Mouse (Mus musculus) liver, postnatal 0 days (tissue): Measurements from ENCODE around the gene Lamtor1. TPM values are rescaled to one million over a fixed set of nuclear protein-coding genes. Genes with fewer than 3 reads are reported as not detected.
A peak's percentile ranks its signal among the peaks of the same experiment; 100 is the strongest.

Experiments
- ATAC-seq: fragments of 200-750 bp; cut with Nextera tagmentation; 2 replicates; pipeline ENCODE4 v1.8.0; 2017; ENCODE audit warnings: mild to moderate bottlenecking, moderate library complexity
- DNase-seq: peaks from one replicate; pipeline ENCODE4 v3.0.0-alpha.2; 2016
- H3K27ac ChIP-seq: fragments of 300-500 bp; sonication (generic); 2 replicates; pipeline ENCODE4 v1.5.1; 2014; ENCODE audit warnings: antibody characterized with exemption, moderate library complexity, mild to moderate bottlenecking, low read depth
- H3K27me3 ChIP-seq: fragments of 300-500 bp; sonication (generic); 2 replicates; pipeline ENCODE4 v1.6.1; 2014; ENCODE audit warnings: low read length, control low read depth, mixed read lengths; ENCODE audit not compliant: insufficient read depth
- H3K36me3 ChIP-seq: fragments of 300-500 bp; sonication (generic); replicated peaks from 2 replicates; pipeline ENCODE4 v1.6.1; 2014; ENCODE audit warnings: mild to moderate bottlenecking, control low read depth, low read length, moderate library complexity, mixed read lengths; ENCODE audit not compliant: insufficient read depth
- H3K4me1 ChIP-seq: fragments of 300-500 bp; sonication (generic); 2 replicates; pipeline ENCODE4 v1.6.1; 2014; ENCODE audit warnings: antibody characterized with exemption, mild to moderate bottlenecking, control low read depth; ENCODE audit not compliant: insufficient read depth
- H3K4me2 ChIP-seq: fragments of 300-500 bp; sonication (generic); 2 replicates; pipeline ENCODE4 v1.6.1; 2014; ENCODE audit warnings: low read depth, mild to moderate bottlenecking, low read length, moderate library complexity, mixed read lengths
- H3K4me3 ChIP-seq: fragments of 300-500 bp; sonication (generic); 2 replicates; pipeline ENCODE4 v1.5.1; 2014; ENCODE audit warnings: low read depth, low read length
- H3K9ac ChIP-seq: fragments of 300-500 bp; sonication (generic); replicated peaks from 2 replicates; pipeline ENCODE4 v1.6.1; 2014; ENCODE audit warnings: mild to moderate bottlenecking, moderate library complexity
- H3K9me3 ChIP-seq: fragments of 300-500 bp; sonication (generic); 2 replicates; pipeline ENCODE4 v1.6.1; 2016; ENCODE audit warnings: mild to moderate bottlenecking, control low read depth, low read length, mixed read lengths
- CTCF ChIP-seq: sonication (generic); IDR thresholded peaks from 2 replicates; pipeline ENCODE4 v1.5.1; 2016; ENCODE audit warnings: antibody characterized with exemption, low read depth
- EP300 ChIP-seq: IDR thresholded peaks from 2 replicates; pipeline ENCODE4 v1.6.1; 2016; ENCODE audit warnings: antibody characterized with exemption, low read depth, mild to moderate bottlenecking
- WGBS: fragments of 180-500 bp; shearing (Covaris S2); extraction: QIAGEN DNeasy Blood & Tissue Kit; methylation state at CpG from one replicate; pipeline ENCODE4 v1.1.7; 2014; ENCODE audit not compliant: insufficient replicate concordance; 5-methylcytosine and 5-hydroxymethylcytosine counted together
- polyA plus RNA-seq: library from polyadenylated mRNA; unstranded; fragments of >200 nt; fragmentation: Nextera tagmentation; extraction: Ambion mirVana; gene quantifications from 2 replicates; pipeline ENCODE4 v1.2.1, GENCODE M21; 2015

Gene Lamtor1
- polyA plus RNA-seq, 1 experiment from 2014 or later = 62.2 TPM

DNA sequence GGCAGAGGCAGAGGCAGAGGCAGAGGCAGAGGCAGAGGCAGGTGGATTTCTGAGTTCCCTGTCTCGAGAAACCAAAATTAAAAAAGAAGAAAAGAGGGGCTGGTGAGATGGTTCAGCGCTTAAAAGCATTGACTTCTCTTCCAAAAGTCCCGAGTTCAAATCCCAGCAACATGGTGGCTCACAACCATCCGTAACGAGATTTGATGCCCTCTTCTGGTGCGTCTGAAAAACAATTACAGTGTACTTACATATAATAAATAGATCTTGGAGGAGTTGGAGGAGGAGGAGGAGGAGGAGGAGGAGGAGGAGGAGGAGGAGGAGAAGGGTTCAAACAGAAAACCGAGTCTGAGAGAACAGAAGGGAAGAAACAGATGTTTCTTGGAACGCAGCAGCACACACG is 10.0 kb upstream of the Lamtor1 start:
- peak overlapping the region; percentile 69 for H3K9ac ChIP-seq
- H3K9me3 ChIP-seq = no peaks in the 10 kb centered on the region
- ATAC-seq (no peak), DNase-seq (no peak)
- H3K27ac ChIP-seq = peak overlapping the region; percentile 84
- H3K4me1 ChIP-seq = peaks cover 9% of the 10 kb centered on the region
- H3K36me3 ChIP-seq = no peaks in the 10 kb centered on the region
- TF ChIP-seq EP300 (no peak), CTCF (no peak)
- peak overlapping the region; percentile 78 for H3K4me2 ChIP-seq
- WGBS = 31% methylated on average over 9 of the region's 9 CpGs
- H3K27me3 ChIP-seq = no peaks in the 10 kb centered on the region
- H3K4me3 ChIP-seq = peak overlapping the region; percentile 76

DNA sequence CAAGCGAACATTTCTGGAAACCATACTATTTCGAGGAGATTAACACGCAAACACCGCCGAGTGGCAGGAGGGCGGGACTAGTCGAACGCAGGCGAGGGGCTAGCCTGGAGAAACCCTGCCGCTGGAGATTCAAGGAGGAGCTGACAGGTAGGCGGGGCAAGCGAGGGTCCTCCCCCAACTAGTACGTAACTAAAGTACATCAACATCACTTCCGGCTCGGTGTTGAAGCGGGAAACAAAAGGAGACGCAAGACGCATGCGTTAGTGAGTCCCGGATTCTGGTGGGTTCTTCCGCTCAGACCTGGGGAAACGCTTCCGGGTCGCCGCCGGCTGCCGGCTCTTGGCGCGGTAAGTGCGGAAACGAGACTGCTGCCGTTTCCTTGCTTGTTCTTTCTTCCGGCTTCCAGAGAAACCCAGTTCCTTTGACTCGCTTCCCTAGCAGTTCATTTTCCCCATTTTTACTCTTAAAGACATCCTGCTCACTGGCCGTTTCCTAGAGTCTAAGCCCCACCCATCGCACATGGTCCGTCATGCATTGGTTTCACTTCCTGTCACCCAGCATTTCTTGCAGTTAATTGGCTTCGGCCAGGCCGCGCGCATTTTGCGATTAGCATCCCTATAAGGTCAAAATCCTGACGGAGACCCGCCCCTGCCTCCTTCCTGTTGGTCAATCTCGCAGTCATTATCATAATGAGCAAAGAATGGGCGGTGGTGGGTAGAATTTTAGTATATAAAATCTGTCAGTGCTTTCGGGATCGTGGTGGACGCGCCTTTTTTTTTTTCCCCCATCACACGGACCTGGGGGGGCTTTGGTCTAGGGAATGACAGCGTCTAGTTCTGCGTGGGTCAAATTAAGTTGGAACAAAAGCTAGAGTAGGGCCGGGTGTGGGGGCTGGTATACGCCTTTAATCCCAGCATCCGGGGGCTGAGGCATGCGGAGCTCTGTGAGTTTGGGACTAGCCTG is 9.3 kb upstream of the Lamtor1 start:
- Histone ChIP-seq H3K4me2 (peak overlapping the region; percentile 78), H3K9ac (peak overlapping the region; percentile 69), H3K4me1 (peaks cover 9% of the 10 kb centered on the region), H3K4me3 (peak overlapping the region; percentile 76), H3K27me3 (no peaks in the 10 kb centered on the region), H3K9me3 (no peaks in the 10 kb centered on the region), H3K36me3 (no peaks in the 10 kb centered on the region), H3K27ac (peak overlapping the region; percentile 84)
- under 1% methylated on average over 57 of the region's 57 CpGs for WGBS
- no peak for TF ChIP-seq CTCF
- peak; percentile 80 for TF ChIP-seq EP300
- peak; percentile 98 for ATAC-seq
- DNase-seq = peak; percentile 96

DNA sequence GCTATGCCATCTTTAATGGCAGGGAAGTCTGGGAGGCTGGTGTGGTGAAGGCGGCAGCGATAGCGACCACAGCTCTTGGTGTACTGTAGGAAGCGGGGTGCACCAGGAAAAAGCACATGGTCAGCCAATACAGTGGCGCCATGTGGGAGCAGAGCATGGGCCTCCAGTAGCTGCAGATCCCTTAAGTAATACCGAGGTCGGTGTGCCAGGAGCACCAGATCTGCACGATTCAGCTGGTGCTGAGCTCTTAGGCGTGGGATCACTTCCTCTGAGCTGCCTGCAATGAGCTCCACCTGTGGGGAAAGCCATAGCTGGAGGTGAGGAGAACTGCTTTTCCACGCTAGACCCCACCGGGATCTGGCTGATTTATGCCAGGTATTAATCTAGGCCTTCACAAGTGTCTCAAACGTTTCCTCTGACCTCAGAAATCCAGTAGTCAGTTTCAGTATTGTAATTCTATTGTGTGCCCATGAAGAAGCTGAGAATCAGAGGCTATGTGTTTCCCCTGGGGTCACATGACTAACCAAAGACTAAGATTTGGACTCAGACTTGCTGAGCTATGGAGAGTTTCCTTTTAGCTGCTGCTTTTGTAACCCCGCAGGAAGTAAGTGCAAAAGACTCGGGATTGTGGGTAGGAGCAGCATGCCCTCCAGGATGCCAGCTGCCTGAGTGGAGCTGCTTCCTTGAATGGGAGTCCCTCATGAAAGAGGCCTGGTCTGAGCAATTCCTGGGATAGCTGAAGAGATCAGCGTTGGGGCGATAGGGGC is 5.2 kb upstream of the Lamtor1 start:
- Histone ChIP-seq H3K9me3 (no peaks in the 10 kb centered on the region), H3K4me1 (peaks cover 17% of the 10 kb centered on the region), H3K27me3 (no peaks in the 10 kb centered on the region), H3K9ac (no peak overlapping the region), H3K4me2 (no peak overlapping the region), H3K4me3 (no peak overlapping the region), H3K27ac (peak overlapping the region; percentile 53; the same call in 1 of the 2 replicates), H3K36me3 (no peaks in the 10 kb centered on the region)
- no peak for DNase-seq
- TF ChIP-seq EP300 = no peak
- no peak for TF ChIP-seq CTCF
- ATAC-seq = no peak
- WGBS = 77% methylated on average over 16 of the region's 16 CpGs

DNA sequence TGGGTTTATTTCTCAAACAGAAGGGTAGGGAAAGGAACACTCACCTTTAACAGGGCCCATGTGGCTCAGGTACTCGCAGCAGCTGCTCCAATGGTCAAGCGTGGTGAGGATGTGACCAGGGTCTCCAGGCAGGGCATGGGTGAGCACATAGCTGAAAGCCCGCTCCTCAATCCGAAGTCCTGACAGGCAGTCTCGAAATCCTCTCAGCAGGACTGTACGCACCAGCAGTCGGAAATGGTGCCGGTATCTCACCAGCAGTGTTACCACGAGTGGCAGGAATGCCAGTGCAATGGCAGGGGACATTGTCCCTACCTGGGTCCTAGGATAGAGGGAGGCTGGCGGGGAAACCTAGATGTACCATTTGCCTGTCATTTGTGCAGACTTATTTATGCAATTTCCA is 3.7 kb upstream of the Lamtor1 start:
- no peak for ATAC-seq
- DNase-seq = no peak
- Histone ChIP-seq H3K36me3 (no peaks in the 10 kb centered on the region), H3K27me3 (no peaks in the 10 kb centered on the region), H3K4me1 (peaks cover 22% of the 10 kb centered on the region), H3K4me3 (no peak overlapping the region), H3K4me2 (no peak overlapping the region), H3K27ac (no peak overlapping the region), H3K9me3 (no peaks in the 10 kb centered on the region), H3K9ac (no peak overlapping the region)
- TF ChIP-seq EP300 (no peak), CTCF (no peak)
- 84% methylated on average over 10 of the region's 10 CpGs for WGBS

DNA sequence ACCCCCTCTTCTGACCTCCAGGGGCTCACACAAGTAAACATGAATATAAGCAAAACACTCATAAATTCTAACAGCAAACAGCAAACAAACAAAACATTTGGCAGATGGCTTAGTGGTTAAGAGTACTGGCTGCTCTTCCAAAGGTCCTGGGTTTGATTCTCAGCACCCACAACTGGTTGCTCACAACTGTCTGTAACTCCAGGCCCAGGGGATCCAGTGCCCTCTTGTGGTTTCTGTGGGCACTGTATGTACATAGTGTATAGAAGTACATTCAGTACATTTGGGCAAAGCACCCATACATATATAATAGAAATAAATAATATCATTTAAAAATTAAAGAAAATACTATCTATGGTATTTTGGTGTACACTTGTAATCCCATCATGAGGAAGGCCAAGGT is 2.9 kb upstream of the Lamtor1 start:
- no peak overlapping the region for H3K27ac ChIP-seq
- DNase-seq = no peak
- no peak overlapping the region for H3K4me3 ChIP-seq
- H3K9ac ChIP-seq = no peak overlapping the region
- no peak overlapping the region for H3K4me2 ChIP-seq
- no peaks in the 10 kb centered on the region for H3K36me3 ChIP-seq
- H3K4me1 ChIP-seq = peaks cover 26% of the 10 kb centered on the region
- peak; percentile 33; the same call in 1 of the 2 replicates for TF ChIP-seq CTCF
- no peak for TF ChIP-seq EP300
- H3K27me3 ChIP-seq = no peaks in the 10 kb centered on the region
- H3K9me3 ChIP-seq = no peaks in the 10 kb centered on the region
- no peak for ATAC-seq

DNA sequence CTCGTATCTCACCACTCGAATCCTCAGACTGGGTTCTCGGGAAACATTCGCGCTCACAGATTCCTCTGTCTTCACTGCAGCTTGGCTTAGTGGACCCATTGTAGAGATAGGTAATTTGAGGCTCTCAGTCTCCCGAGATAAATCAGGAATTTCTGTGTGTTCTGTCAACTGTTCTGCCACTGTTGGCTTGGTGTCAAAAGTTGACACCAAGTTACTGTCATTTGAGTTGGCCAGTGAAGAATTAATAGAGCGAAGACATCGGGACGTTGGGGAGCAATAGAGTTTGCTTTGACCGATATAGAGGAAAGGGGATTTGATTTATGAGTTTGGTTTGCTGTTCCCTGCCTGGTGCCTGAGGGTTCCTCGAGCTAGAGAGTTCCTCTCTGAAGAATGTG is 580 bp downstream of the Lamtor1 start, which contains the start of gene Tomt:
Gene Tomt (minus strand): TSS at position 73 of the 395 bp plus-strand sequence.
- H3K27ac ChIP-seq = peak within 1 kb of the TSS; percentile 98
- 4% methylated on average over 11 of the region's 11 CpGs for WGBS
- peak within 1 kb of the TSS; percentile 77 for H3K4me2 ChIP-seq
- ATAC-seq = no peak
- DNase-seq = no peak
- peak within 1 kb of the TSS; percentile 86 for H3K9ac ChIP-seq
- no peaks in the 10 kb centered on the region for H3K9me3 ChIP-seq
- peaks cover 10% of the 10 kb centered on the region for H3K36me3 ChIP-seq
- peaks cover 33% of the 10 kb centered on the region for H3K4me1 ChIP-seq
- H3K27me3 ChIP-seq = no peaks in the 10 kb centered on the region
- H3K4me3 ChIP-seq = peak within 1 kb of the TSS; percentile 79
- TF ChIP-seq CTCF (no peak), EP300 (no peak)
